Mouse (Mus musculus): ENCODE data around the gene Sv2b.

GRCm38 (mm10) chr7:75224206-75224605, 84.9 kb downstream of the Sv2b start:
- TF ChIP-seq CTCF (conservative IDR thresholded peaks at IDR 0.05; ENCODE audit: insufficient read depth, insufficient read length, low read depth, low read length): no peak
- TF ChIP-seq POLR2A (IDR thresholded peaks at IDR 0.05; ENCODE audit: low read depth, low read length): no peak
